ENCODE assay signal across 9 mouse cellular contexts in genomic region chr16:59403684-59404083, GRCm38 (mm10). TPM values are rescaled to one million over a fixed set of nuclear protein-coding genes. Genes with fewer than 3 reads are reported as not detected.
DNase-seq lines count a peak whose midpoint lies in the region; ATAC-seq lines count a peak whose summit lies in the region.
"Had no signal": no experiment of that assay in that cellular context is flagged by ENCODE, and none has a peak within 500 bp of the region (broad histone marks: within the 10 kb centered on the region; RNA-seq: fewer than 3 reads in every experiment).

No protein-coding gene starts in this region.

- no peak overlapping the region for H3K4me3 ChIP-seq in forebrain, embryonic 15.5 days

- DNase-seq in cerebellum, postnatal 14 days, result peak; percentile 28 to 33
- no peak for DNase-seq in cerebellum, adult 11-12 months
- DNase-seq in right cerebral cortex, adult 2 months (ENCODE audit: low spot score in 2 of 2), result peak; percentile 52
- no peak for DNase-seq in right cerebral cortex, postnatal 14 days
- peak; percentile 8 to 21 for DNase-seq in kidney, postnatal 36 days
- no peak for DNase-seq in yolk sac, embryonic 10.5 days (ENCODE audit: low spot score)

- whole genome bisulfite sequencing in forebrain, embryonic 15.5 days, result 23% methylated on average over 4 of the region's 4 CpGs

- ATAC-seq in forebrain, embryonic 15.5 days (replicated peaks), result peak; percentile 89
- peak; percentile 23; the same call in 1 of the 2 replicates for ATAC-seq in neutrophil, adult 5-6 weeks (ENCODE audit: extremely low read depth, insufficient number of reproducible peaks, low FRiP score, poor library complexity, severe bottlenecking)

- no peaks in the 10 kb centered on the region for H3K4me1 ChIP-seq in forebrain, embryonic 15.5 days

- no peaks in the 10 kb centered on the region for H3K9me3 ChIP-seq in forebrain, embryonic 15.5 days

- no peak overlapping the region for H3K4me2 ChIP-seq in forebrain, embryonic 15.5 days (replicated peaks)

- no peaks in the 10 kb centered on the region for H3K36me3 ChIP-seq in forebrain, embryonic 15.5 days

- H3K9ac ChIP-seq in forebrain, embryonic 15.5 days (replicated peaks), result no peak overlapping the region

- no peaks in the 10 kb centered on the region for H3K27me3 ChIP-seq in forebrain, embryonic 15.5 days

- no peak overlapping the region for H3K27ac ChIP-seq in forebrain, embryonic 15.5 days (replicated peaks)

RNA-seq across cellular contexts. Expression of gene Gabrr3, which starts 3.4 kb away (rescaled TPM):
- 0.06 TPM in 1 of 2 replicates, not detected in the other for polyA plus RNA-seq in forebrain, embryonic 15.5 days (2015; fragmentation: Nextera tagmentation; extraction: Ambion mirVana)
- total RNA-seq in neutrophil, adult 5-6 weeks (2017), result not detected in 2 replicates

RNA-seq across cellular contexts. Expression of gene Olfr209, which starts 39.9 kb away (rescaled TPM):
- polyA plus RNA-seq in forebrain, embryonic 15.5 days (2015; fragmentation: Nextera tagmentation; extraction: Ambion mirVana), result not detected in 2 replicates
- not detected in 2 replicates for total RNA-seq in neutrophil, adult 5-6 weeks (2017)
- total RNA-seq: heart, adult 18-20 months had no signal

RNA-seq across cellular contexts. Expression of gene Olfr206, which starts 54.6 kb away (rescaled TPM):
- polyA plus RNA-seq in forebrain, embryonic 15.5 days (2015; fragmentation: Nextera tagmentation; extraction: Ambion mirVana), result not detected in 2 replicates
- total RNA-seq in neutrophil, adult 5-6 weeks (2017), result 0.47 TPM in 1 of 2 replicates, not detected in the other
- total RNA-seq: heart, adult 18-20 months had no signal

Comparison
In these comparisons a context has a peak if more than half of its experiments do, and no peak if none do; other contexts are left out.
1. DNase-seq: peak in cerebellum, postnatal 14 days (2 of 2), right cerebral cortex, adult 2 months (2 of 2) and kidney, postnatal 36 days (2 of 2); none in cerebellum, adult 11-12 months (single experiment), right cerebral cortex, postnatal 14 days (single experiment) and yolk sac, embryonic 10.5 days (single experiment).